Mouse (Mus musculus) embryonic stem cell, embryonic (primary cell): ENCODE measurements at regions not wholly inside any gene's neighbourhood (a gene's known extent, or its start where the extent isn't known, plus 50 kb on each side); places are given as distances from the start of the nearest gene placed in this dataset.

ENCODE experiments used
- CTCF ChIA-PET, 4 experiments: fragments of 300-600 bp in 2 of 4; fragments of 350-600 bp in 2 of 4; sonication (Branson Sonifier 250); formaldehyde crosslinking; loops; one replicate each; lab custom pipeline; 2022; ENCODE audit warnings: inconsistent platforms in 2 of 4; lab: Charles Lee
- POLR2A ChIA-PET, 4 experiments: fragments of 300-600 bp in 2 of 4; fragments of 350-600 bp in 2 of 4; sonication (Branson Sonifier 250); formaldehyde crosslinking; loops; one replicate each; lab custom pipeline; 2022; ENCODE audit warnings: antibody characterized with exemption in 4 of 4, inconsistent platforms in 1 of 4; lab: Charles Lee

- CTCF ChIA-PET: no interaction called here
- POLR2A ChIA-PET: no interaction called here
These were observed 55.9 kb downstream of the Hdgfl1 start for GRCm38 (mm10) chr13:26714056-26714455.

GRCm38 (mm10) chr13:26699062-26699684, 70.8 kb downstream of the Hdgfl1 start:
- CTCF ChIA-PET: no interaction called here
- POLR2A ChIA-PET: no interaction called here

GRCm38 (mm10) chr13:26659471-26659870, 110.5 kb downstream of the Hdgfl1 start:
- POLR2A ChIA-PET: no interaction called here
- CTCF ChIA-PET: no interaction called here

DNA sequence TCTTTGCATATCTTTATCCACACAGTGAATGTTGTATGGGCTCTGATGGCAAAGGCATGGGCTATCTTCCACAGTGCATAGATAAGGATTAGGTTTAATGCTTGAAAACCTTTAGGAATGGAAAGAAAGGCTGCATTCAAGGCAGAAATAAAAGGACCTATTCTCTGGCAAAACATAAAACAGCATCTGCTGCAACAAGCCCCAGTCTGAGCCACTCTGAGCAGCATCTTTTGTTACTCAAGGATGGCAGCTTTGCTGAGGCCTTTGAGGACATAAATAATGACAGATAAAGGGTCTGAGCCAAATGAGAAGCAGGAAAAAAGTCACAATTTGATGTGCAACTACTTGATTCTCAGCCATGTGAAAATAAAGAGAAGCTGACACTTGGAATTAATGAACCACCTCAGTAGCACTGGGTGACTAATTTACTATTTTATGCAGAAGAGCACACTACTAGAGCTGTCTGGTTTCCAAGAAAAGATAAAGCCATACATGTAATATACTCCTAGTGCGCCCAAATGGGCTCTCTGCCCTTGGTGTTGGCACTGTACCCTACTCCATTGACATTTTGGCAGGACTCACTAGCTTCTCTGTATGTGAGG, 112.9 kb downstream of the Hdgfl1 start:
- CTCF ChIA-PET: no interaction called here
- POLR2A ChIA-PET: interaction anchor here in 1 of 4 experiments (0.5 kb wide), 1 partner anchor 71 kb away, joined by 4 read pairs; no protein-coding TSS in a partner anchor
